Mouse (Mus musculus) liver, embryonic 14.5 days (tissue): ENCODE results near the gene Gpr50.

ENCODE experiments used
- CTCF ChIP-seq: IDR thresholded peaks from 2 replicates; pipeline ENCODE4 v1.5.1; 2016; ENCODE audit warnings: antibody characterized with exemption, low read depth, control low read depth
- EP300 ChIP-seq: IDR thresholded peaks from 2 replicates; pipeline ENCODE4 v1.6.1; 2016; ENCODE audit warnings: antibody characterized with exemption, low read depth

DNA sequence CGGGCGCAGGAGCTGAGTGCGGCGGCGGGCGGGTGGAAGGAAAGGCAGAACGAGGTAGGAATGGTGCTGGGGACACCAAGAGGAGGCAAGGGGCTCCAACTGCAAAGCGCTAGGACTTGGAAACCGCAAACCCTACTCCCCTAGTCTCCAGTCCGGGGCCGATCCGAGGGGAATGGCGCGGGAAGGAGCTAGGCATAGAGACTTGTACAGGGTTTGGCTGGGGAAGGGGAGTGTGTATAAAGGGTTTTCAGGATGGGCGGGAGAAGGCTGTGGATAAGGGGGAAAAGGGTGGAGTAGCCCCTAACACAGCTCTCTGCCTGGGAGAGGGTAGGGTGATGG lies 1.2 kb downstream of the Gpr50 start:
- TF ChIP-seq EP300 (no peak), CTCF (no peak)
